Mouse (Mus musculus): Measurements from ENCODE around the gene Gm28035.

The Gm28035 gene

DNA sequence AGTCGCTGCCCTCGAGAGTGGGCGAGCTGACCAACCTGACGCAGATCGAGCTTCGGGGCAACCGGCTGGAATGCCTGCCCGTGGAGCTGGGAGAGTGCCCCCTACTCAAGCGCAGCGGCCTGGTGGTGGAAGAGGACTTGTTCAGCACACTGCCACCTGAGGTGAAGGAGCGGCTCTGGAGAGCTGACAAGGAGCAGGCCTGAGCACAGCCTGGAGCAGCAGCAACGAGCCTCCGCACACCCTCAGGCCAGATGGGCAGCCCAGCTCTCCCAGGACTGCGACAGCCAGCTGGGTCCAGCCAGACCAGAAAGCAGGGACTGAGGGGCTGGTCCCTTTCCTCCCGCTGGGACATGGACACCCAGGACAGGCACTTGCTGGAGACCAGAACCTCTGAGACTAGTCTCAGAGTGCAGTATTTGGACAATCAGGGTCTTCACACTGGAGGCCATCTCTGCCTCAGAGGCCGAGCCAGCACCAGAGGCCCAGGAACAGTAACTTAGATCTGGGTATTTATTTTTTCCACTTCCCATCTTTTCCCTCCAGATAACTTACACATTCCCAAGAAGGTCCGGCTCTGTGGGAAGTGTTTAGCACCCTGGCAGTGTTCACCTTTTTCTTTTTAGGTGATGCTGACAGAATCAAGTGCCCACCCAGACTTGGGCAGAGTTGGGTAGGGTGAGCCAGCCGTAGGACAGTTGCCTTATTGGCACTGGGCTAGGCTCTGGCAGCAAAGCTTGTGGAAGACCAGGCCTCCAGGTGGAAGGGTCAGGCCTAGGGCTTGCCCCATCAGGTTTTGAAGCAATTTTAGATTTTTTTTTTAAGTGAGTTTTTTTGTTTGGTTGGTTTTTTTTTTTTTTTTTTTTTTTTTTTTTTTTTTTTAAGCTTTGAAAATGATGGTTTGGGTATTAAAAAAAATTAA lies 21.8 kb downstream of the Gm28035 start:
- no peak for DNase-seq

DNA sequence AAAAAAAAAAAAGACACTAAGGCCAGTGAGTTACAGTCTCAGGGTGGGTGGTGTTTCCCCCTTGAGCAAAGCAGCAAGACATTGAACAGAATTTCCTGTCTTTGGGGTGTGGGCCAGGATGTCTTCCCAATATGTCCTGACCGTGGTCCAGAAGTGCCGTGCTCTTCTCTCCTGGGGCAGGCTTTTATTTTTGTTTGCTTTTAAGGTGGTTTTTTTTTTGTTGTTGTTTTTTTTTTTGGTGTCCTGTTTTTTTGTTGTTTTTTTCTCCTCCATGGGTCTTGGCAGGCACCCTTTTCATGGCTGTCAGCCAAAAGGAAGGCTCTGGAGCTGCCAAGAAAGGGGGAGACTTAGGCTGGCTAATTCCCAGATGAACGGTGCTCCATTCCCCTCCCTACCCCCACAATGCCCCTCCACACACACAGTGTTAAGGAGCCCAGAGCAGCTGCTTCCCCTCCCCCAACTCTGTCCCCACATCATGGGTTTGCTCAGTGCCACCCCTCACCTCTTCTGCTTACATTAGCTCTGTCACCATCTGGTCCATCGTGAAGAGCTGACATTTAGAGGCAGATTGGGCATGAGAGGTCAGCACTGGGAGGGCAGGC lies 22.6 kb downstream of the Gm28035 start:
- peak; percentile 78 to 83 for DNase-seq

DNA sequence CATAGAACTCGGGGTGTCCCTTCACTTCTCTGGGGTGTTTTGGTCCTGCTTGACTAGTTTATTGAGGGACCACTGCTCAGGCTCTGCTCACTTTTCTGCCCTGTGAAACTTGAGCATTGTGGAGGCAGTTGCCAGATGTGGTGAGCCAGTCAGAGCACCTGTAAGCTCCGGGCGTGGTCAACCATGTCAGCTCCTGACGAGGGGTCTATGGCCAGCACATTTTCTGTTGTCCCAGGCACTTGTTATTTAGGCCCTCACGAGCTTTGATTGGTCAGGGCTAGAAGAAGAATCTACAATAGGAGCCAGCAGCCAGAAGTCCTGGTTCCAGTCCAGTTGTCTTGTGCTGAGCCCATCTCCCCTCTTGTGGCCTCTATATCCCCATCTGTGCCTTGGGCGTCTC lies 23.4 kb downstream of the Gm28035 start:
- DNase-seq: no peak

DNA sequence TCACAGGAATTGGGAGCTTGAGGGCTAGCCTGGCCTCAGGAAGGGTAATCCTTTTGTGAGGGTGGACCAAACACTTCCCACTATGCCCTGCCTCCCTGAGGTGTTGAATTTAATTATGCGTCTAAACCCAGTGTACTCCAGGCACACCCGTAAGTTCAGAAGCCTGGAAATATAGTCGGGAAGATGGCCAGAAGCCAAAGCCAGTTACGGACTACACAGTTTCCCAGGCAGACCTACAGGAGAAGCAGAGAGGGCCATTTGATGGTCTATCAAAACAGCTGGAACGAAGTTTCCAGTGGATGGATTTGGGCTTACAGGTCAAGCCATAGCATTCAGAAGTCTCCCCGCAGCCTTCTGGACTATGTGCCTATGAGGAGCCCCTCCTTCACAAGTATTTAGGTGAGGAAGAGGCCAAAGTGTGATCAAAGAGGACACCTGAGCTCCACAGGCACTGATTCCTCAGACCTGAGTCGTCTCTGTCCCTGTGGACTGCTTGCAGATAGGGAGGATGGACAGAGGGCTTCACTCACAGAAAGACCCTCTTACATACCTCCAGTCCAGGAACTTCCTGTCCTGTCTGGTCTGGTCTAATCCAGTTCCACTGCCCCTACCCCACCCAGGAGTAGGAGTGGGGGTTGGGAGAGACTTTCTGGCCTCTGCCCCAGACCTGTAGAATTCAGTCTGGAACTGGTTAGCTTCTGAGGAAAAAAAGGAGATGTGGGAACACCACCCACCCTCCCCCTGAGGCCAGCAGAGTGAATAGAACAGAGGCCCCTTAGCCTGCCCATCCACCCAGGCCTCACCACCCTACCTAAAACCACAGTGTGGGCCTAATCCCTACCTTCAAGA lies 24.5 kb downstream of the Gm28035 start:
- DNase-seq: peak in 1 of 2 experiments; percentile 52

DNA sequence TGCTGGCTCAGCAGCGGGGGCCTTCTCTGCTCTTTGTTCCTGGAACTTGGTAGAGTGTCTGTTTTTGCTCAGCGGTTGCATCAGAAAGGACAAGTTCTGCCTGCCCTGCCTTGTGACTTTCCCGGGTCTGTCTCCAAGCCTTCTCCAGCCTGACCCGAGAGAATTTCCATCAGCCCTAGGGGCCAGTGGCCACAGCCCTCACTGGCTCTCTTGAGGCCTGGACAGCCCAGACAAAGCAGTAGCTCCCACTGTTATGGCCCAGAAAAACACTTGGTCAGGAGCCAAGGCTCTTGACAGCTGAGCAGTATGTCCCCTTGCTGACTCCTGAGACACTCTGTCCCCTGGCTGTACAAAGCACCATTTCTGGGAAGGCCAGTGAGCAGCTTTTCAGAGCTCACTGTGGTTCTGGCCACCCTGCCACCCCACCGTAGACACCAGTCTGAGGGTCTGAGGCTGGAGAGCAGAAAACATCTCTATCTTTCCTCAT lies 25.4 kb downstream of the Gm28035 start, which contains the start of gene Phyhd1:
TSS of gene Phyhd1 (plus strand) at position 437 of the 487 bp plus-strand sequence.
- DNase-seq: peak; percentile 81 to 87

DNA sequence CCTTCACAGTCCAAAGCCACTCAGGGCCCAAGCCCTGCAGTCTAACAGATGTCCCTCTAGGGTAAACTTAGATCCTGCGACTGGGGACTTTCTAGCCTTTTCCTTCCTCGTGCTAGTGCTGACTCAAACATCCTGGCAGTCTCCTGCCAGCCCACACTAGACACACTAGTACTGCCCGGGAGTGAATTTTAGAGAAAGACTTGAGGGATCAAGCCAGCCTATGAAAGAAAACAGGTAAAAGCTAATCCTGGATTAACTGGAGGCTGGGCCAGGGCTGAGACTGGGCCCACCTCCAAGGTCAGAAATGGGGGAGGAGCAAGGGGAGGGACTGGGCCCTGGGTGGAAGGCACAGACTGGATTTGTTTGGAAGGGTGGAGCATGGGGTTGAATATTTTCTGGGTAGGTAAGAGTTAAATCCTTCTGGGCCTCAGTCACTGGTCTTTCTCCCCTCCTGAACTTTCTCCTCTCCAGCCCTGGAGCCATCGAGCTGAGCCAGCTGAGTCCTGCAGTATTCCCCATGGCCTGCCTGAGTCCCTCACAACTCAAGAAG lies 26.1 kb downstream of the Gm28035 start:
- DNase-seq: peak; percentile 92 to 95

DNA sequence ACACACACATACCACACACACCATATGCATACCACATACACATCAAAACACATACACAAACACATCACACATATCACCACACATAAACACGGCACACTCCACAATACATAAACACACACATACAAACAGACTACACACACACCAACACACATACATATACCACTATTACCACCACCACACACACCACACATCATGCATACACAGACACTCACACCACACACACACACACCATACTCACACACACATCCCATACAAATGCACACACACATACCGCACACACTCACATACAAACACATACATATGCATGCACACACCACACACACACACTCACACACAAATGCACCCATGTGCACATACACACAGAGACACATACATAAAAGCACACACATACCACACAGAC lies 27.1 kb downstream of the Gm28035 start:
- no peak for DNase-seq

DNA sequence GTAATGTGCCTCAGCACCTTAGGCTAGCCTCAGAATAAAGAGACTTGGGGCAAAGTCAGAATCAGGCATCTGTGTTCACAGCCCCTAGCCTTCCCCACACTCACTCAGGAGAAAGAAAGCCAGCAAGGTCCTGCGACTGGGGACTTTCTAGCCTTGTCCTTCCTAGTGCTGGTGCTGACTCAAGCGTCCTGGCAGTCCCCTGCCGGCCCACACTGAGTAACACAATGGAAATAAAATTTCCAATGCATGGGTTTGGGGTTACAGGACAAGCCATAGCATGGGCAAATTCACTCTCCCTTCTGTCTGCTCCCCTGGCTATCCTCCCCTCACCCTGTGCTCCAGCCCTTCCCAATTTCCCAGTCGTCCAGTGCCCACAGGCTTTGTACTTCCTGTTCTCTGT lies 28.0 kb downstream of the Gm28035 start:
- DNase-seq: no peak

DNA sequence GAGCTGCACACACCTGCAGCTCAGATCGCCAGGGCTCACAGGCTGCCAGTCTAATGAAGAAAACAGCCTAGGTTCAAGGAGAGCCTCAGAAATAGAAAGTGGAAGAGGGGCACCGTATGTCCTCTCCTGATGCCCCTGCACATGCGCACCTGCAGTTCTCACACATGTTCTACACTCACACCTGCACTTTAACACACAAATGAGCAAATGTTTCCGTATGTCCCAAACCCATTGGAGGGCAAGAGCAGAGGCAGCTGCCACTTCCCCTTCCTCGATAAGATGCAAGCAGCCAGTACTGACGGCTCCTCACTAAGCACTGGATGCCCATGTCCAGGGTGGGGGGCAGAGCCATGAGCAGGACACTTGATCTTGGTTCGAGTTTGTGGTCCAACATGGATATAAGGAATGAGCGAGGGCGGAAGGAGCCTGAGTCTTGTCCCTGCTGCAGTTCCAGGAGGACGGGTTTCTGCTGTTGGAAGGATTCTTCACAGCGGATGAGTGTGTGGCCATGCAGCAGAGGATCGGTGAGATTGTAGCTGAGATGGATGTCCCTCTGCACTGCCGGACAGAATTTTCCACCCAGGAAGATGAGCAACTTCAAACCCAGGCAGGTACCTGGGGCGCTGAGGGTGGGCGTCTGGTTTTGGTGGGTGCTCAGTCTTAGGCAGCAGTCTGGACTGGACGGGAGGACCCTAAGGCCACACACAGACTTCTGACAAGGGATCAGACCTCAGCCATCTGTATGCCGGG lies 29.0 kb downstream of the Gm28035 start:
- no peak for DNase-seq

DNA sequence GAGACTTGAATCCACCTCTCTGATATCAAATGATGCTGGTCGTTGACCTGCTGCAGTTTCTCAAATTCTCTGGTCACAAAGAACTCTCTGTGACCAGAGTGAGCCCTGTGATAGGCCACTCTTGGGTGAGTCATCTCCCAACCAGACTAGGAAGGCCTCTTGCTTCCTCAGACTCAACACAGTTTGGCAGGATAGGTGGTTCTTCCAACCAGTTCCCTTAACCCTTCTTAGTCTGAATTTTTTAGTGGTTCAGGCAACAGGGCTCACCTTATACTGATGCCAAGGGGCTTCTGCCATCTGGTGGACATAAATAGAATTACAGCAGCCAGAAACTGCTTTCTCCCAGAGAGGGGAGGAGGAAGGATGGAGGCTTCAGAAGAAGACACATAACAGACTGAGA lies 29.8 kb downstream of the Gm28035 start:
- DNase-seq: peak; percentile 68 to 83

DNA sequence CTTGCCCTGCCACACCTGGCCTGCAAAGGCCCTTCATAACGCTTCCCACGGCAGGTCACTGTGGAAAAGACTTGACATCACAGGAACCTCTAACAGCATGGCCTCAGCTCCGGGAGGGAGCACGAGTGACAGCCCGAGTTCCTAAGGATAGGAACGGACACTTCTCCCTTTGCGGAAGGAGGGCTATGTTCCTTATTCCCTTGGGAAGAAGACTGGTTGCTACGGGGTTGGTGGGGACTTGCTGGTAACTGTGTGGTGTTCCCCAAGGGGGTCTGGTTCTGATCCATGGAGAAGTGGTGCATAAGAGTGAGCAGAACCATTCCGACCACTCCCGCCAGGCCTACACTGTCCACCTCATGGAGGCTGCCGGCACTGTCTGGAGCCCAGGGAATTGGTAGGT lies 40.4 kb downstream of the Gm28035 start, which contains the start of gene Gm28038:
TSS of gene Gm28038 (plus strand) at position 301 of the 400 bp plus-strand sequence.
- DNase-seq: no peak

DNA sequence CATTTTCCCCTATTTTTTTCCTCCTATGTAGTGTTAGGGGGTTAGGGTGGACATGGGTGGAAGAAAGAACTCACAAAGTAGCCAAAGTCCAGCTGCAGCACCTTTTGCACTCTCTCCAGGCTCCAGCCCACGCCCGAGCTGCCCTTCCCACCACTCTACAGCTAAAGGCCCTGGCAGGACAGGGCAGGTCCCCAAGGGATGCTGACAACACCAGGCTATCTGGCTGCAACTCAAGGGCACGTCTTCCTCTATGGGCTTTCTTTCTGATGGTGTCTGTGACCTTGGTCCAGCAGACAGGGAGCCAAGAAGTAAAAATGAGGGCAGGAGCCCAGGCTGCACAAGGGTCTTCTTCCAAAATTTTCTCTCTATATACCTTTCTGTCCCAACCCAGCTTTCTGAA lies 41.3 kb downstream of the Gm28035 start:
- no peak for DNase-seq

DNA sequence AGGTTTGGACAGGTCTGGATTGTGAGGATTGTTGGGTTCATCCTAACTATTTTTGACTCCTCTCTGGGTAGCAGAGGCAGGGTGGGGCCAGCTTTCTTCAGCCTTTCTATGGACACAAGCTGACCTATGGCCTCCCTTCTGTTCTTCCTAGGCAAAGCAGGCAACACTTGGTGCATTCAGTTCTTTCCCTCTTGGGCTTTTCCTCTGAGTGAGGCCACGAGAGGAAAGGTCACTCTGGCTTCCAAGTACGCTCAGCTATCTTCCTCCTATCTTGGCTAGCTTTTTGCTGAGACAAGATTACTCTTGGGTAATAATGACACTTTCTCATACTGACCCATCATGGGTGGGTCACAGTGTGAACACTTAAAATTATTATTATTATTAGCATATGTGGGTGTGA lies 42.8 kb downstream of the Gm28035 start:
- DNase-seq: peak in 1 of 2 experiments; percentile 13

DNA sequence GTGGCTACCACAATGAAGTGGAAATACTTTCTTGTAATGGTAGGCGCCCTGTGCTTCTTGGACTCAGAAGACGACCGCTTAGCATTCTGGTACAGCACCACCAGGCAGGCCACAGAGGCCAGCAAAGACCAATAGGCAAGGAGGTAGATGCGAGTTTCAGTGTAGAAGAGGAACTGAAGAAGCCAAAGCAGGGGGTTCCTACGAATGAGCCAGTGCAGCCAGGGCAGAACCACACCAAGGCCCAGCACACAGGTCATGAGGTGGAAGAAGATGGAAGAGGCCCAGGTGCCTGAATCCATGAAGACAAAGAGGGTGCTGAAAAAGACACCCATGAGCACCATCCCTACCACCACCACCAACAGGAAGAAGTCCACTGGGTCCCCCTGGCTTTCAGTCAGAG lies 44.6 kb downstream of the Gm28035 start:
- DNase-seq: no peak

DNA sequence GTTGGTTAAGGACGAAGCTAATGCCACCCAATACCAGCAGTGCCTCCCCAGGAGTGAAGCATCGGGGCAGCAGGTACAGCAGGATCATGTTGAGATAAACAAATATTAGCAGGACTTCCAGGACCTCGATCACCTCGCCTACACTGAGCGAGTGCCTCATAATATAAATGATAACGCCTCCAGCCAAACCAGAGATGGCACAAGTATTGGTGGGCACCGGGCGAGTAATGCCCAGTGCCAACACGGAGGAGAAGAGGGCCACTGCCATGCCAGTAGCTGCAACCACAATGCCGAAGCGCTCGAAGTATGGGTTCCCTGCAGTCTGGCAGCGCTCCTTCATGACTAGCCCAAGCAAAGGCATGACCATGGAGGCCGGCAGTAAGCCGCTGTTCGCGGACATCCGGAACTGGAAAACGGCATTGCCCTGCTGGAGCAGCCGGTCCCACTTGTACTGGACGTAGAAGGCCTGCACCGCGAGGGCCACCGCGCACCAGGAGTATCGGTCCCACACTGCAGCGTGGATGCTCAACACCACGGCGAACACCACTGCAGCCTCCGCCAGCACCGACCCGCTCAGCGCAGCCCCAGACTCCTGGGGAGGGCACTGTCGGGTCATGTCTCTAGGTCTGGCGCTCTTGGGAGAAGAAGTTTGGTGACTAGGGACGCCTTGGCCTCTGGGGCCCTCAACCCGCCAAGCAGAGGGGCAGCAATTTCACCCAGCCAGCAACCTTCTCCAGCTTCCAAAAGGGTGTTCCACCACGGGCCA lies 45.2 kb downstream of the Gm28035 start:
- DNase-seq: peak in 1 of 2 experiments; percentile 14

DNA sequence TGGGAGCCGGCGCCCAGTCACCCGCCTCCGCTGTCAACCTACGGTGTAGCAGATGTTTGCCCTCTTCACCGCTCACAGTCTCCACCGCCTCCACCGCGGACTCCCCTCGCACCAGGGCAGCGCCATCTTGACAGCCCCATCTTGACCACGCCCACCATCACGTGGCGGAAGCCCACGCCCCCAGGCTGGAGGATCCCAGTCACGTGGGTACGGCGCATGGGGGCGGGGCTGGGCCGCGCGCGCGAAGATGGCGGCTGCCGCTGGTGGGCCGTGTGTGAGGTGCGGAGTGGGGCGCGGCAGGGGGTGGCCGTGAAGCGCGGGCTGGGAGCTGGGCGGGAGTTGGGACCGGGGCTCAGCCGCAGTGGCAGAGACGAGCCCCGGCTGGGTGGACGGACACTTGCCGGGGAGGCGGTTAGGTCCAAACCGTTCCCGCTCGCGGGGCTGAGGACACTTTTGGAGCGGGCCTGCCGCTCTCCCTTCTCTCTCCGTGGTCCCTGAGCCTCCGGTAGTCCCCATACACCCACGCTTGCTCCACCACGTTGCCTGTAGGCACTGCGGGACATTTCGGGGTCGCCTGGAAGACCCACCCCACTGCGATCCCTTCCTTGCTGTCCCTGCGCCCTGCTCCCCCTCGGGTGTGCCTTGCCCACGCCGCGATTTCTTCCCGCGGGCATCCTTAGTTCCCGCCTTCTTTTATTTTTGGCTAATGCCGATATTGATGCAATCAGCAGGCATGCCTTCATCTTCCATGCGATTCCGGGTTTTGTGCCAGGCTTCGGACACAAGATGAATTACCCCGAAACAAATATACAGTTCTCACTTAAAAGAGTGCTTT lies 46.0 kb downstream of the Gm28035 start, which contains the start of the genes Dolk and Nup188:
TSS of gene Dolk (minus strand) at position 143 of the 835 bp plus-strand sequence.
TSS of gene Nup188 (plus strand) at position 206 of the 835 bp plus-strand sequence.
- DNase-seq: peak; percentile 93 to 96

DNA sequence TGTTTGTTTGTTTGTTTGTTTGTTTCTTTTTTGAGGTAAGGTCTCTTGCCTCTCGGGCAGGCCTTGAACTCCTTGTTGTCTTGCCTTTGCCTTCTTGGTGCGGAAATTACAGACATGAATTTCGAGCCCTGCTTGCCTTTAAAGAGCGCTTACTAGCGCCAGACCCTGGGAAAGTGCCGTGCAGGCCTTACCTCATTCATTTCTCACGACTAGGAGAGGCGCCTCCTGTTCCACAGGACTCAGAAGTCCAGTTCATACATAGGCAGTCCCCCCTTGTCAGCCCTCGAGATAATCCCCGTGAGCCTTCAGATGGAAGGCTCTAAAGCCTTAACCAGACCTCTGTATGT lies 46.6 kb downstream of the Gm28035 start:
- DNase-seq: peak in 1 of 2 experiments; percentile 20

DNA sequence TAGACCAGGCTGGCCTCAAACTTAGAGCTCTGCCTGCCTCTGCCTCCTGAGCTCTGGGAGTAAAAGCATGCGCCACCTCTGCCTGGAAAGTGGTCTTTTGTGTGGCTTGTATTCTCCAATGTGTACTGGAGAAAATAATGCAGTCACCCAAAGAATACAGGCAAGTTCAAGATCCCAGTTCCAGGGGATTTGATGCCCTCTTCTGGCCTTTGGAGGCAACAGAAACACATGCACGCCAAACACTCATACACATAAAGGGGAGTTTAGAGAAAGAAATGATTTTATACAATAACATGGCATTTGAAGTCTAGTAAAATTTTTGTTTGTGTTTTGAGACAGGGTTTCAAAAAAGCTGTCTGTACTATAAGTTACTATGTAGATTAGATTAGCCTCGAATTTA lies 59.2 kb downstream of the Gm28035 start:
- no peak for DNase-seq

DNA sequence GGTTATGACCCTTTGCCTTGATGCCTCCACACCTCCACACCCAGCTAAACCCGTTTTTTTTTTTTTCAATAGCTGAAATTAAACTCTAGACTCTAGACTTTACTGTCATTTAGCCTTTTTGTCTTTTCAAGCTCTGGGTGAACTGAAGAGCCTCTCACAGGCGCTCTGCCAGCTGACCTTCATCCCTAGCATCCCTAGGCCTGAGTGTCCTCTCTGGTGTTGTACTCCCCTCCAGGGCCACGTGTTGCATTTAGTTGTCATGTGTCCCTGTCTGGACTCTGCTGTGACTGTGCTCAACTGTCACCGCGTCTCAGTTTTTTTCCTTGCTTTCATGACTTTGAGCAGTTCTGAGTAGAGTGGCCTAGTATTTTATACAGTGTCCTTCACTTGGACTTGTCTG lies 59.6 kb downstream of the Gm28035 start:
- no peak for DNase-seq

DNA sequence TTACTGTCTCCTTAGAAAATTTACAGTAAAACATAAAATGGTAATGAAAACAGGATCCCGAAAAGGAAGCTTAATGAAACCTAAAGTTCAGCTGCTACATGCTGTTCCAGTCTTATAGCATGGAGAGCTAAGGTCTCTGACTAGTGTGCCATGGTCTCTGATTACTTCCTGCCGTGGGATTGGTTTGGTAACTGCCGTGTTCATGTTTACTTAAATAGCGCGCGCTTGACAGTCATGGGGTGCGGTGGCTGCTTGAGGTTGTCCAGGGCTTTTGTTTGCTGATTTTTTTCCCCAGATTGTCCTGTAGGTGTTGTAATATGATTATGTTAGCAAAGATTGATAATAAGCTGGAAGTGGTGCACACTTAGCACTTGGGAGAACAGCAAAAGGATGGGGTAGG lies 65.7 kb downstream of the Gm28035 start:
- no peak for DNase-seq
